Mouse (Mus musculus): ENCODE results near the gene Snap29.

GRCm38 (mm10) chr16:17358787-17359186, 47.0 kb upstream of the Snap29 start:
- TF ChIP-seq CTCF (IDR thresholded peaks at IDR 0.05; ENCODE audit: extremely low read depth, insufficient read length, insufficient replicate concordance, low read depth, low read length), result no peak
- TF ChIP-seq POLR2A (IDR thresholded peaks at IDR 0.05; ENCODE audit: low read depth, low read length), result no peak

Data from small intestine, adult 2 months (tissue).